In the genomic region with DNA sequence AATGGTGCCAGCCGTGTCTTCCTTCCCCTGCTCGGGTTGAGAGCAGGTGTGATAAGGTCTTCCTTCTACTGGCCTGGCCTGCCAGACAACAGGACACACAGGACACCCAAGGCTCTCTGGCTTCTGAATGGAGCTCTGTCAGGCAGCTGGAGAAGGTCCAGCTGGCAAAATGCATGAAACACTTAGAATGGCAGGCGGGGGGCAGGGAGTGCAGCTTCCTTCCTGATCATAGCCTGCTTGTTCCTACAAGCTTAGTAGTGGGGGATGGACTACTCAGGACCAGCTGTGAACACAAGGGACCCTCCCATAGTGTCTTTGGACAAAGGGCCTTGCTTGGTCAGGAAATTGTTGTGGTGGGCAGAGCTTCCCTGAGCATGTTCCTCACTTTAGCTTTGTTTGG, we compare ENCODE assay signal across 8 mouse cellular contexts. TPM values are rescaled to one million over a fixed set of nuclear protein-coding genes. Genes with fewer than 3 reads are reported as not detected.
DNase-seq lines count a peak whose midpoint lies in the region; ATAC-seq and TF ChIP-seq lines count a peak whose summit lies in the region.

No protein-coding gene starts in this region.

- TF ChIP-seq CTCF in stomach, postnatal 0 days (IDR thresholded peaks at IDR 0.05; ENCODE audit: low read depth) = no peak

- 64% methylated on average over 3 of the region's 3 CpGs for WGBS in stomach, postnatal 0 days

- no peaks in the 10 kb centered on the region for H3K4me1 ChIP-seq in stomach, postnatal 0 days (replicated peaks; ENCODE audit: control insufficient read depth, insufficient read depth)

- peak; percentile 9 for DNase-seq in gastrocnemius, postnatal 14 days
- no peak for DNase-seq in gastrocnemius, postnatal 25 days
- DNase-seq in spleen, postnatal 14 days (ENCODE audit: low spot score in 2 of 2) = peak; percentile 1 to 3
- DNase-seq in spleen, adult 12 weeks (ENCODE audit: low spot score) = no peak
- peak; percentile 67 to 84 for DNase-seq in lung, postnatal 4 days
- DNase-seq in stomach, postnatal 0 days (ENCODE audit: low spot score) = no peak
- DNase-seq in embryo, embryonic 9.5 days (ENCODE audit: extremely low spot score) = no peak

- H3K27me3 ChIP-seq in stomach, postnatal 0 days (ENCODE audit: control insufficient read depth, insufficient read depth, low read length) = no peaks in the 10 kb centered on the region

- peak; percentile 17 to 38; a peak in 1 of 4 replicates for ATAC-seq in hematopoietic stem cell, adult 5-6 weeks (replicated peaks in 1 of 2; ENCODE audit: insufficient read depth in 1 of 2, low FRiP score in 2 of 2, low TSS enrichment in 1 of 2, low read depth in 1 of 2, poor library complexity in 2 of 2, severe bottlenecking in 2 of 2)
- no peak for ATAC-seq in stomach, postnatal 0 days (ENCODE audit: low FRiP score, low TSS enrichment)

- intact Hi-C loops in gastrocnemius, postnatal 14 days (cut with DNase I; ENCODE audit: low total_unique reads) = no loop called here

- no peaks in the 10 kb centered on the region for H3K9me3 ChIP-seq in stomach, postnatal 0 days (ENCODE audit: control insufficient read depth, low read length)

- H3K4me3 ChIP-seq in stomach, postnatal 0 days (ENCODE audit: low read depth, low read length) = no peak overlapping the region

- peaks cover 19% of the 10 kb centered on the region for H3K36me3 ChIP-seq in stomach, postnatal 0 days (ENCODE audit: control insufficient read depth, insufficient read depth, low read length)

- H3K9ac ChIP-seq in stomach, postnatal 0 days (ENCODE audit: low read length) = no peak overlapping the region

- no peak for TF ChIP-seq EP300 in stomach, postnatal 0 days (optimal IDR thresholded peaks at IDR 0.05)

- H3K4me2 ChIP-seq in stomach, postnatal 0 days (replicated peaks; ENCODE audit: low read depth) = no peak overlapping the region

- H3K27ac ChIP-seq in stomach, postnatal 0 days (replicated peaks) = no peak overlapping the region

RNA-seq across cellular contexts. Expression of a gene that starts 9.6 kb away (rescaled TPM):
- total RNA-seq in gastrocnemius, postnatal 14 days (2021) = 10 to 100 TPM; 10.1 to 10.3 TPM
- 10 to 100 TPM in 1 of 2 experiments, 1 to 10 TPM in 1; 7.2 to 10.4 TPM for total RNA-seq in gastrocnemius, postnatal 25 days (2021)
- 3.7 and 13.8 TPM in 2 replicates for total RNA-seq in hematopoietic stem cell, adult 5-6 weeks (2017)
- 9.7 and 10.2 TPM in 2 replicates for polyA plus RNA-seq in stomach, postnatal 0 days (2015; fragmentation: Nextera tagmentation; extraction: Ambion mirVana)

RNA-seq across cellular contexts. Expression of a gene that starts 9.6 kb away (rescaled TPM):
- total RNA-seq in gastrocnemius, postnatal 14 days (2021) = 10 to 100 TPM in 1 of 2 experiments, 1 to 10 TPM in 1; 9.2 to 13.1 TPM
- total RNA-seq in gastrocnemius, postnatal 25 days (2021) = 10 to 100 TPM; 10.2 to 11.2 TPM
- 23.3 and 26.5 TPM in 2 replicates for total RNA-seq in hematopoietic stem cell, adult 5-6 weeks (2017)
- polyA plus RNA-seq in stomach, postnatal 0 days (2015; fragmentation: Nextera tagmentation; extraction: Ambion mirVana) = 35.7 and 36.5 TPM in 2 replicates

RNA-seq across cellular contexts. Expression of a gene that starts 31.9 kb away (rescaled TPM):
- total RNA-seq in gastrocnemius, postnatal 14 days (2021) = 10 to 100 TPM; 15.4 to 15.9 TPM
- total RNA-seq in gastrocnemius, postnatal 25 days (2021) = 10 to 100 TPM; 14.1 to 17.9 TPM
- 22.6 and 24.8 TPM in 2 replicates for total RNA-seq in hematopoietic stem cell, adult 5-6 weeks (2017)
- 30.7 and 32.6 TPM in 2 replicates for polyA plus RNA-seq in stomach, postnatal 0 days (2015; fragmentation: Nextera tagmentation; extraction: Ambion mirVana)

RNA-seq across cellular contexts. Expression of a gene that starts 32.0 kb away (rescaled TPM):
- total RNA-seq in gastrocnemius, postnatal 14 days (2021) = 10 to 100 TPM; 16.5 to 17.0 TPM
- 10 to 100 TPM; 15.6 to 16.6 TPM for total RNA-seq in gastrocnemius, postnatal 25 days (2021)
- total RNA-seq in hematopoietic stem cell, adult 5-6 weeks (2017) = 7.3 and 8.5 TPM in 2 replicates
- polyA plus RNA-seq in stomach, postnatal 0 days (2015; fragmentation: Nextera tagmentation; extraction: Ambion mirVana) = 25.0 and 26.5 TPM in 2 replicates

RNA-seq across cellular contexts. Expression of a gene that starts 38.0 kb away (rescaled TPM):
- total RNA-seq in gastrocnemius, postnatal 14 days (2021) = under 1 TPM; 0.10 to 0.13 TPM
- under 1 TPM in 1 of 2 experiments, not detected in 1; 0.11 TPM for total RNA-seq in gastrocnemius, postnatal 25 days (2021)
- total RNA-seq in hematopoietic stem cell, adult 5-6 weeks (2017) = 0.45 and 0.75 TPM in 2 replicates
- 0.11 and 0.28 TPM in 2 replicates for polyA plus RNA-seq in stomach, postnatal 0 days (2015; fragmentation: Nextera tagmentation; extraction: Ambion mirVana)

Comparison
In these comparisons a context has a peak if more than half of its experiments do, and no peak if none do; other contexts are left out.
1. DNase-seq: peak in gastrocnemius, postnatal 14 days (single experiment), spleen, postnatal 14 days (2 of 2) and lung, postnatal 4 days (2 of 2); none in gastrocnemius, postnatal 25 days (single experiment), spleen, adult 12 weeks (single experiment), stomach, postnatal 0 days (single experiment) and embryo, embryonic 9.5 days (single experiment).